Mouse (Mus musculus): Measurements from ENCODE around the gene Jpt1. TPM values are rescaled to one million over a fixed set of nuclear protein-coding genes. Genes with fewer than 3 reads are reported as not detected.
A peak's percentile ranks its signal among the peaks of the same experiment; 100 is the strongest.
"Not testable (repeated sequence)": the region's sequence is repeated elsewhere in the genome, so short reads cannot be mapped to it uniquely, and the experiment has no call there.

The Jpt1 gene
- polyA plus RNA-seq, 1 experiment from 2014 or later = 954 TPM

DNA sequence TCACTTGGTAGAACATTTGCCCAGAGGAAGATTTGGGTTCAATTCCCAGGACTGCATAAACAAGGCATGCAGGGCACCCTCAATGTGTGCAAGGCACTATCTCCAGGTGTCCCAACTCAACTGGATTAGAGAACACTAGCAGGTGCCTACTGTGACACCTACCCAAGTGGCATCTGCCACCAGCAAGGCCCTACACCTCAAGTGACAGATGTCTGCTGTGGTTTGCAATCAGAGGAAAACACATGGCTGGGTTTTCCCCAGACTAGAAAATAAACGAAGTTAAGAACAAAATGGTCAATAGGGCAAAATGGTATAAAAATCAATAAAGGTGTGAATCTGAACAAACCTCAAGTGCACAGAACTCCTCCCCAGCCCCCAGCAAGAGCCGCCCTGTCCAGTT is 6.1 kb downstream of the Jpt1 start:
- Histone ChIP-seq H3K4me2 (no peak overlapping the region), H3K4me1 (ENCODE audit: control insufficient read depth, insufficient read depth, low read length) (peaks cover 46% of the 10 kb centered on the region), H3K9ac (ENCODE audit: low read length) (no peak overlapping the region), H3K27ac (ENCODE audit: low read depth, low read length) (no peak overlapping the region), H3K4me3 (ENCODE audit: low read depth, low read length) (no peak overlapping the region), H3K9me3 (ENCODE audit: control insufficient read depth, low read length) (no peaks in the 10 kb centered on the region), H3K36me3 (ENCODE audit: control insufficient read depth, insufficient read depth, low read length) (no peaks in the 10 kb centered on the region), H3K27me3 (ENCODE audit: control insufficient read depth, insufficient read depth, low read length) (no peaks in the 10 kb centered on the region)
- ATAC-seq (ENCODE audit: low FRiP score) (no peak), DNase-seq (ENCODE audit: low spot score, missing footprints) (no peak)
- 86% methylated on average over 2 of the region's 2 CpGs for WGBS

DNA sequence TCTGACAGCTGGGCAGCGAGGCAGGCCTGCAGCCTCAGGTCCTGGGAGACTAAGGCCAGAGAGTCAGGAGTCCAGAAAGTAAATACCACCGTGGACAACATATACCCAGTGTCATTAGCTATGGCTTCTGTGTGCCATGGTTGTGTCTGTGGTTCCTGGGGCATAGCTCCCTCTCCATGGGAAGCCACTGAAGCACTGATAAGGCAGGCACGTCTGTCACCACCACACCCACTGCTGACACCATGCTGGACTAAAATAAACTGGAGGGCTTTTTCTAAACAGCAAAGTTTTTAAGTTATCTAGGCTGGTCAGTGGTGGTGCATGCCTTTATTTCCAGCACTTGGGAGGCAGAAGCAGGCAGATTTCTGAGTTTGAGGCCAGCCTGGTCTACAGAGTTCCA is 7.6 kb downstream of the Jpt1 start:
- Histone ChIP-seq H3K4me1 (ENCODE audit: control insufficient read depth, insufficient read depth, low read length) (peaks cover 37% of the 10 kb centered on the region), H3K9ac (ENCODE audit: low read length) (no peak overlapping the region), H3K9me3 (ENCODE audit: control insufficient read depth, low read length) (no peaks in the 10 kb centered on the region), H3K4me2 (no peak overlapping the region), H3K36me3 (ENCODE audit: control insufficient read depth, insufficient read depth, low read length) (peaks cover 8% of the 10 kb centered on the region), H3K4me3 (ENCODE audit: low read depth, low read length) (no peak overlapping the region), H3K27me3 (ENCODE audit: control insufficient read depth, insufficient read depth, low read length) (no peaks in the 10 kb centered on the region), H3K27ac (ENCODE audit: low read depth, low read length) (no peak overlapping the region)
- DNase-seq (ENCODE audit: low spot score, missing footprints) = no peak
- 67% methylated on average over 3 of the region's 3 CpGs for WGBS
- no peak for ATAC-seq (ENCODE audit: low FRiP score)

DNA sequence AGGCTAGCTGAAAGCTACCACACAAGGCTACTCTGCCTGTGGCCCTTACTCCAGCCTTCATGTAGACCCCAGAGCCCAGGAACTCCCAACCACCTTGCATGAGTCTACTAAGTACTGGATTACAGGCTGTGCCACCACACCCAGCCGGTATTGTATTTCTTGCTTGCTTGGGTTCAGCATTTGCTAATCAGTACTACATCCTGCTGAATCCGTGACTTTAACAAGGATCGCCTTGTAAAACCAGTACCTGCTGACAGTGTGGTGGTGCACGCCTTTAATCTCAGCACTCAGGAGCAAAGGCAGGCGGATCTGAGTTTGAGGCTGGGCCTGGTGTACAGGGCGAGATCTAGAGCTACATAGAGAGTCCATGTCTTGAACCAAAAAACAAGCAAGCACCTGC is 11.6 kb downstream of the Jpt1 start:
- 93% methylated on average over 6 of the region's 6 CpGs for WGBS
- Histone ChIP-seq H3K4me2 (no peak overlapping the region), H3K36me3 (ENCODE audit: control insufficient read depth, insufficient read depth, low read length) (peaks cover 32% of the 10 kb centered on the region)

DNA sequence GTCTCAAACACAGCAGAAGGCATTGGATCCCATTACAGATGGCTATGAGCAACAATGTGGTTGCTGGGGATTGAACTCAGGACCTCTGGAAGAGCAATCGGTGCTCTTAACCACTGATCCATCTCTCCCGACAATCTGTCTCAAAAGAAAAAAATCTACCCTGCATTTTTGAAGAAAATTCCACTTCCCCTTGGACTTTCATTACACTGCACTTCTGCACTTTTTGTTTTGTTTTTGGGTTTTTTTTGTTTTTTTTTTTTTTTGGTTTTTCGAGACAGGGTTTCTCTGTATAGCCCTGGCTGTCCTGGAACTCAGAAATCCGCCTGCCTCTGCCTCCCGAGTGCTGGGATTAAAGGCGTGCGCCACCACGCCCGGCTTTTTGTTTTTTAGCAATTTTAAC is 17.6 kb downstream of the Jpt1 start:
- H3K27me3 ChIP-seq (ENCODE audit: control insufficient read depth, insufficient read depth, low read length); H3K4me1 ChIP-seq (ENCODE audit: control insufficient read depth, insufficient read depth, low read length); DNase-seq (ENCODE audit: low spot score, missing footprints); H3K4me2 ChIP-seq; H3K4me3 ChIP-seq (ENCODE audit: low read depth, low read length); H3K9me3 ChIP-seq (ENCODE audit: control insufficient read depth, low read length); H3K27ac ChIP-seq (ENCODE audit: low read depth, low read length); ATAC-seq (ENCODE audit: low FRiP score); H3K9ac ChIP-seq (ENCODE audit: low read length): not testable (repeated sequence)
- WGBS = 95% methylated on average over 9 of the region's 9 CpGs
- H3K36me3 ChIP-seq (ENCODE audit: control insufficient read depth, insufficient read depth, low read length) = peaks cover 32% of the 10 kb centered on the region

More for the DNA sequence above, 11.6 kb downstream of the Jpt1 start:
- H3K27ac ChIP-seq (ENCODE audit: low read depth, low read length) = no peak overlapping the region
- H3K4me3 ChIP-seq (ENCODE audit: low read depth, low read length) = no peak overlapping the region
- H3K9ac ChIP-seq (ENCODE audit: low read length) = no peak overlapping the region
- no peak for DNase-seq (ENCODE audit: low spot score, missing footprints)
- no peaks in the 10 kb centered on the region for H3K9me3 ChIP-seq (ENCODE audit: control insufficient read depth, low read length)
- peaks cover 11% of the 10 kb centered on the region for H3K4me1 ChIP-seq (ENCODE audit: control insufficient read depth, insufficient read depth, low read length)
- no peak for ATAC-seq (ENCODE audit: low FRiP score)
- H3K27me3 ChIP-seq (ENCODE audit: control insufficient read depth, insufficient read depth, low read length) = no peaks in the 10 kb centered on the region

- Histone ChIP-seq H3K9me3 (ENCODE audit: control insufficient read depth, low read length) (no peaks in the 10 kb centered on the region), H3K9ac (ENCODE audit: low read length) (peak overlapping the region; percentile 81), H3K4me3 (ENCODE audit: low read depth, low read length) (peak overlapping the region; percentile 69), H3K4me1 (ENCODE audit: control insufficient read depth, insufficient read depth, low read length) (peaks cover 7% of the 10 kb centered on the region), H3K36me3 (ENCODE audit: control insufficient read depth, insufficient read depth, low read length) (peaks cover 5% of the 10 kb centered on the region; the same call in 1 of the 2 replicates), H3K27ac (ENCODE audit: low read depth, low read length) (no peak overlapping the region), H3K27me3 (ENCODE audit: control insufficient read depth, insufficient read depth, low read length) (no peaks in the 10 kb centered on the region), H3K4me2 (peak overlapping the region; percentile 84)
- no peak for DNase-seq (ENCODE audit: low spot score, missing footprints)
- ATAC-seq (ENCODE audit: low FRiP score) = no peak
- WGBS = 40% methylated on average over 6 of the region's 6 CpGs
Measured at GRCm38 (mm10) chr11:115492387-115492786, 21.8 kb downstream of the Jpt1 start.

- peak within 1 kb of the TSS; percentile 69 for H3K4me3 ChIP-seq (ENCODE audit: low read depth, low read length)
- ATAC-seq (ENCODE audit: low FRiP score) (peak; percentile 89), DNase-seq (ENCODE audit: low spot score, missing footprints) (peak; percentile 97)
- no peaks in the 10 kb centered on the region for H3K36me3 ChIP-seq (ENCODE audit: control insufficient read depth, insufficient read depth, low read length)
- peak within 1 kb of the TSS; percentile 59 for H3K27ac ChIP-seq (ENCODE audit: low read depth, low read length)
- peak within 1 kb of the TSS; percentile 84 for H3K4me2 ChIP-seq
- H3K9ac ChIP-seq (ENCODE audit: low read length) = peak within 1 kb of the TSS; percentile 81
- no peaks in the 10 kb centered on the region for H3K9me3 ChIP-seq (ENCODE audit: control insufficient read depth, low read length)
- no peaks in the 10 kb centered on the region for H3K27me3 ChIP-seq (ENCODE audit: control insufficient read depth, insufficient read depth, low read length)
- under 1% methylated on average over 43 of the region's 43 CpGs for WGBS
- H3K4me1 ChIP-seq (ENCODE audit: control insufficient read depth, insufficient read depth, low read length) = peaks cover 7% of the 10 kb centered on the region
Measured at GRCm38 (mm10) chr11:115491356-115492083, 22.7 kb downstream of the Jpt1 start, which contains the start of gene Nt5c. Nt5c (minus strand) TSS chr11:115491862.

DNA sequence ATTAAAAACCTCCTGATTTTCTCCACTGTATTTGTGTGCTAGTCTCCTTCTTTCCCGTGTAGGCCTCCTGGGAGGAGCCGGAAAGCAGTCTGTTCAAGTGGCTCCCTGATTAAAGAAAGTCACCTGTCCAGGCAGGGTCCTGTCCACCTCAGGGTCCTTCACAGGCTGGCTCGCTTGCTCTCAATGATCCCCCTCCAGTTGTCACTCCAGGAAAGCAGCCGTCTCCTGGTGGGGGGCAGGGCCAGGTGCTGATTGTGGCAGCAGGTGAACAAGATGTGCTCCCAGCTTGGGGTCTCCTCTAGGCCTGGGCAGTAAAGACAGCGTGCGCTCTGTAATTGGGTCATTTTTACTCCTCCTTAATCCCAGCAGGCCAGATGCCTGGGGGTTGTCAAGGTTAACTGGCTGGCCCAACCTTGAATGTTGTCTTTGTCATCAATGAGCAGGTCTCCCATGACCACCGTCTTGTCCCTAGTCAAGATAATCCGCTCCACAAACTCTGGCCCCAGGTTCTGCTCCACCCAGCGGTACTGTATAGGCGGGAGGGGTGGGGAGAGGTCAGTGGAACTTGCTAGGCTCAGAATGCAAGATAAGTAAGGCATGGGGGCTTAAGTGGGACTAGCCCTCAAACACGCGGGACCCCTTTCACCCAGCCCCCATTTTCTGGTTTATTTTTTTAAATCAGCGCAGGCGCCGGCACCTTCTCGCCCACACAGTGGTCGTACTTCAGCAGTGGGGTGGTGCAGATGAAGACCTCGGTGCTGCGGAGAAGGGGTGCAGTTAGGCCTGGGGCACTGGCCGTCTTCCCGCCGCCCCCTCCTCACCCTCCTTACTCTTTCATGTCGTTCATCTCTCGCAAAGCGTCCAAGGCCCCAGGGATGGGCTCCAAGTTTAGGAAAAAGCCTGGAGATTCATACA is 23.5 kb downstream of the Jpt1 start:
- H3K36me3 ChIP-seq (ENCODE audit: control insufficient read depth, insufficient read depth, low read length) = no peaks in the 10 kb centered on the region
- peak overlapping the region; percentile 84 for H3K4me2 ChIP-seq
- no peak for DNase-seq (ENCODE audit: low spot score, missing footprints)
- no peaks in the 10 kb centered on the region for H3K9me3 ChIP-seq (ENCODE audit: control insufficient read depth, low read length)
- no peaks in the 10 kb centered on the region for H3K27me3 ChIP-seq (ENCODE audit: control insufficient read depth, insufficient read depth, low read length)
- peak overlapping the region; percentile 81 for H3K9ac ChIP-seq (ENCODE audit: low read length)
- WGBS = 27% methylated on average over 25 of the region's 25 CpGs
- H3K4me1 ChIP-seq (ENCODE audit: control insufficient read depth, insufficient read depth, low read length) = peaks cover 7% of the 10 kb centered on the region
- ATAC-seq (ENCODE audit: low FRiP score) = peak; percentile 61
- no peak overlapping the region for H3K27ac ChIP-seq (ENCODE audit: low read depth, low read length)
- peak overlapping the region; percentile 69 for H3K4me3 ChIP-seq (ENCODE audit: low read depth, low read length)

DNA sequence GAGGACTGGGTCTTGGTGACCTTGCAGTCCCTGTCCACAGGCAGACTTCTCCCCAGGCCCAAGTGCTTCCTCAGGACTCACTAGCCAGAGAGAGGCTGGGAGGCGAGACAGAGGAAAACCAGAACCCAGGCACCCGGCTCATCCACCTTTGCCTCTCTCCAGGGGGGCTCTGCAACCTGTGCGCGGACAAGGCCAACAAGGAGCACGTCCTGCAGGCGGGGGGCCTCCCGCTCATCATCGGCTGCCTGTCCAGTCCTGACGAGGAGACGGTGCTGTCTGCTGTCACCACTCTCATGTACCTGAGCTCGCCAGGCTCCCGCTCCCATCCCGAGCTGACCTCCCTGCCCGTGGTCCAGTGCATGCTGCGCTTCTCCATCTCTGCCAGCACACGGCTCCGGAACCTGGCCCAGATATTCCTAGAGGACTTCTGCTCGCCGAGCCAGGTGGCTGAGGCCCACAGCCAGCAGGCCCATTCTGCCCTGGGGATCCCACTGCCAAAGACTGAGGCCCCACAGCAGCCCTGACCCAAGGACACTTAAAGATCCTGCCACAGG is 25.6 kb downstream of the Jpt1 start:
- no peak overlapping the region for H3K9ac ChIP-seq (ENCODE audit: low read length)
- no peaks in the 10 kb centered on the region for H3K9me3 ChIP-seq (ENCODE audit: control insufficient read depth, low read length)
- no peaks in the 10 kb centered on the region for H3K36me3 ChIP-seq (ENCODE audit: control insufficient read depth, insufficient read depth, low read length)
- DNase-seq (ENCODE audit: low spot score, missing footprints) = no peak
- no peak overlapping the region for H3K4me3 ChIP-seq (ENCODE audit: low read depth, low read length)
- 87% methylated on average over 19 of the region's 19 CpGs for WGBS
- ATAC-seq (ENCODE audit: low FRiP score) = no peak
- no peak overlapping the region for H3K27ac ChIP-seq (ENCODE audit: low read depth, low read length)
- H3K4me2 ChIP-seq = no peak overlapping the region
- H3K4me1 ChIP-seq (ENCODE audit: control insufficient read depth, insufficient read depth, low read length) = peaks cover 11% of the 10 kb centered on the region
- H3K27me3 ChIP-seq (ENCODE audit: control insufficient read depth, insufficient read depth, low read length) = no peaks in the 10 kb centered on the region
